Mouse (Mus musculus) skeletal muscle tissue, postnatal 0 days (tissue): ENCODE data around the gene Pop5. TPM values are rescaled to one million over a fixed set of nuclear protein-coding genes. Genes with fewer than 3 reads are reported as not detected.

Experiments used
- polyA plus RNA-seq: library from polyadenylated mRNA; unstranded; fragments of >200 nt; fragmentation: Nextera tagmentation; extraction: Ambion mirVana; gene quantifications from 2 replicates; pipeline ENCODE4 v1.2.1, GENCODE M21; 2015

The Pop5 gene
- polyA plus RNA-seq, result 48.9 and 59.9 TPM in 2 replicates

DNA sequence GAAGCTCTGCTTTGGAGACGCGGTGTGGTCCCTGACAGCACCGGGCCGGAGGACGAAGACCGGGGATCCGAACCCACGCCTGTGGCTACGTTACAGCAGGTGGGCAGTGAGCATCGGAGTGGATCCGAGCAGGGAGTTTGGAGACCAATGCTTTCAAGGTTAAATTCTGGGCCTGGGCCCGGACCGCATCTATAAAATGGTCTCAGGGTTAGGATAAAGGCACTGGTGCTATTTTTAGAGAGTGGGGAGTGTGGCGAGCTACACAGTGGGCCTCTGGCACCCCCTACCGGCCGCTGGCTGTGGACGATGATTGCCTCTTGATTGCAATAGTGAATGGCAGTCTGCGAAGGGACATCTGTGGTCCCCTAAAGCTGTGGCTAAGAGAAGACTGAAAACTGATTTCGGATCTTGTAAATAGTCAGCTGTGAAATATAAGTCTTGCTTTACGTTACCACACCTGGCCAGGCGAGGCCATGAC is at the start of gene Pop5:
Gene Pop5 (plus strand): TSS at position 51 of the 478 bp plus-strand sequence.

DNA sequence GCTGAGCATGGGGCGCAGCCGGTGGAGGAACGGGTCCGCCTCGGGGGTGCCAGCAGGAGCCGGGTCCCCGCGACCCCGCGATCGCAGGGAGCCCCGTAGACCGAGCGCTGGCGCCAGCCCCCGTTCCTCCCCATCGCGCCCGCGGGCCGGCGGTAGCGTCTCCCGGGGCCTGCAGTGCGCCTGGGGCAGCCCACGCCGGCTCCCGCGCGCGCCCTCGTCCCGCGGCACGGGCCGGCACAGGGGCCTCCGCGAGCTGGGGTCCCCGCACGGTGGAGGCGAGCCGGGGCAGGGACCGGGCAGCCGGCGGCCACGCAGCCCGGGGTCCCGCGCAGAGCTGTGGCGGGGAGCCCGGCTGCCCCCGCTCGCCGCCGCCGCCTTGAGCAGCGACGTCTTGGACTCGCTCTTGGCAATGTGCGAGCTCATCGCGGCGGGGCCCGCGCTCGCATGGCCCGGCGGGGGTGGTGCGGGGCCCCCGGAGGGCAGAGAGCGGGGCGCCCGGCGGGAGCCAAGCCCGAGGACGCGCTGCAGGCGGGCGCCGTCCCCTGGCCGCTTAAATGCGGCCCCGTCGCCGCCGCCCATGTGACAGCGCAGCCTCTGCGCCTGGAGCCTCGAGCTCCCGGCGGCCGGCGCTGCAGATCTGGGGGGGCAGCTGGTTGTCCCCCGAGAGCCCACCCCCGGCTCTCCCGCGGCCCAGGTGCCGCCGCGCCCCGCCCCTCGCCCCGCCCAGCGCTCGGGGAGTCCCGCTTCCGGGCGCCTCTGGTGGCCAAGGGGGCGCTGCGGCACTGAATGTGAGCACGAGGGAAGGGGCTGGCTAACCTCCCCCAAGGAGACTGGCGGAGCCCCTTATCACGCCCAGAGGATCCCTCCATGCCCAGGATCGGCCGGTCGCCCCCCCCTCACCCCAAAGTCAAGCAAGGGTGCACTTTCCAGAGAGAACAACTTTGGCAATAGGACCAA is 41.7 kb upstream of the Pop5 start, which contains the start of gene Cabp1:
Gene Cabp1 (minus strand): TSS at position 713 of the 957 bp plus-strand sequence.

DNA sequence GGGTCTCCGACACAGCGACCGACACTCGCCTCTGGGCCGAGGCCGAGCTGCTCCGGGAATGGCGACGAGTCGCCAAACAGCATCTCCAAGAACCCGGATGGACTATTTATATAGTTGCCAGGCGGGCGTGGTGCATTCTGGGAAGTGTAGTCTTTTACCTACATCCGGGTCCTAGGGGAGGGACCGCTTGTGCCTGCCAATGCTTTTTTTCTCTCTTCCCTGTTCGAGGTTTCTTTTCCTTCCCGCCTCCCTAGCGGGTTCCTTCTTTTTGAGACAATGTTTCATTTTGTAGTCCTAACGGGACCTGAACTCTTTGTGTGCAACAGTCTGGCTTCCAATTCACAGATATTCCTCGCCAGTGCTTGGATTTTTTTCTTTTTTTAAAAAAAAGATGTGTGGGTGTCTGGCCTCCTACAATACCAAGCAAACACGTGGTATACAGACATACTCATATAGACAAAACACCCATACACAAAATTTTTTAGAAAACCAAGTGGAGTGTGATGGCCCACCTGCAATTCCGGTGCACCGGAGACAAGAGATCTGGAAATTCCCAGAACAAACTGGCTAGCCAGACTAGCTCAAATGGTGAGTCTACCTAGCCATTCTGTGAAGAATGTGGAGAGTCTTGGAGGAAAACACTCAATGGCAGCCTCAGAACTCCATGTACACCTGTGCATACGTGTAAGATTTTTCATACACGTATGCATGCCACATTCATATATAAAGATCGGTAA is 37.3 kb downstream of the Pop5 start, which contains the start of gene Rnf10:
Gene Rnf10 (minus strand): TSS at position 87 of the 737 bp plus-strand sequence.

DNA sequence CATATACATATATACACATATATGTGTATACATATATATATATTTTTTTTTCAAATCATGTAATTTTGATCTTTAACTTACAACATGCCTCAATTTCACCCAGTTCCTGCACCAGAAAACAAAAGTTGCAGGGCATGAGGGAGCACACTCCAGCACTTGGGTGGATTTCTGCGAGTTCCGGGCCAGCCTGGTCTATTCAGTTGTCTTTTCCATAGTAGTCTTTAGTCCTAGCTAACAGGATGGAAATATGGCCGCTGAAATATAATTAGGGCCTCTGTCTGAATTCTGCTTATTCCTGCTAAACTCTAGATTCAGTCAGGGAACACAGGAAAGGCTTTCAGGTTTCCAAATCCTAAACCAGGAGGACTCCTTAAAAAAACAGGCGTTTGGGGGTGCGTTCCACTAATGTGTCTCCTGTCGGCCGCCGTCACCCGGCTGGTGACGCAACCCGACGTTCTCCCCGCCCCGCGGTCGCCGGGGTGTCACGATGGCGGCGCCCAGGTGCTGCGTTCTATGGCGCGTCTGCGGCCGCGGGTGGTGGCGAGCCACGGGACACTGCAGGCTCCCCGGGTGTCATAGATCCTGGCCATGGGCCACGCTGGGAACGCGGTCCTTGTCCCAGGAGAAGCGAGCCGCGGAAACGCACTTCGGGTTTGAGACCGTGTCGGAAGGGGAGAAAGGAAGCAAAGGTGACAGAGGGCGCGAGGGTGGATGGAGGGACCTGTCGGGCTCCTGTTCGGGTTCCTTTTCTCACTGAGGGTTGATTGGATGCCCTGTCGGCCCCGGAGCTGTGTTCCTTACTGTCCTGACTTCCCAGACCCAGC is 43.8 kb downstream of the Pop5 start, which contains the start of gene Coq5:
Gene Coq5 (plus strand): TSS at position 441 of the 824 bp plus-strand sequence.

Other genes starting within 250 kb of the Pop5 start
- 14.4 and 15.0 TPM in 2 replicates for gene Sppl3, start 224.7 kb upstream of the Pop5 start, polyA plus RNA-seq
- 16.4 and 20.0 TPM in 2 replicates for gene Gm10401, start 137.5 kb upstream of the Pop5 start, polyA plus RNA-seq
- gene Acads, start 116.5 kb upstream of the Pop5 start, polyA plus RNA-seq, result 97.2 and 104 TPM in 2 replicates
- 10.2 and 11.9 TPM in 2 replicates for gene Unc119b, start 100.9 kb upstream of the Pop5 start, polyA plus RNA-seq
- gene Mlec, start 77.7 kb upstream of the Pop5 start, polyA plus RNA-seq, result 42.9 and 45.9 TPM in 2 replicates
- gene Cabp1, start 41.5 kb upstream of the Pop5 start, polyA plus RNA-seq, result 1.1 and 1.6 TPM in 2 replicates
- 97.3 and 98.4 TPM in 2 replicates for gene Rnf10, start 37.1 kb downstream of the Pop5 start, polyA plus RNA-seq
- gene Coq5, start 43.8 kb downstream of the Pop5 start, polyA plus RNA-seq, result 89.5 and 90.2 TPM in 2 replicates
- 565 and 667 TPM in 2 replicates for gene Dynll1, start 65.2 kb downstream of the Pop5 start, polyA plus RNA-seq
- gene Srsf9, start 91.3 kb downstream of the Pop5 start, polyA plus RNA-seq, result 65.4 and 86.5 TPM in 2 replicates
- 18.5 and 20.5 TPM in 2 replicates for gene Gatc, start 105.3 kb downstream of the Pop5 start, polyA plus RNA-seq
- 35.3 and 37.8 TPM in 2 replicates for gene Triap1, start 105.4 kb downstream of the Pop5 start, polyA plus RNA-seq
- 668 and 861 TPM in 2 replicates for gene Cox6a1, start 113.1 kb downstream of the Pop5 start, polyA plus RNA-seq
- 1.0 and 1.1 TPM in 2 replicates for gene Msi1, start 193.8 kb downstream of the Pop5 start, polyA plus RNA-seq
- gene Pla2g1b, start 230.4 kb downstream of the Pop5 start, polyA plus RNA-seq, result not detected in 2 replicates
- gene Sirt4, start 248.9 kb downstream of the Pop5 start, polyA plus RNA-seq, result 20.6 and 24.7 TPM in 2 replicates